Mouse (Mus musculus): ENCODE data around the gene Fam131b.
A peak's percentile ranks its signal among the peaks of the same experiment; 100 is the strongest.

Gene Fam131b

GRCm38 (mm10) chr6:42324482-42325267, at the start of gene Fam131b:
Gene Fam131b (minus strand): TSS chr6:42324643.
- DNase-seq (ENCODE audit: extremely low spot score, low spot score), result peak; percentile 74

- DNase-seq (ENCODE audit: extremely low spot score, low spot score), result no peak
These were observed 49.4 kb upstream of the Fam131b start for GRCm38 (mm10) chr6:42373669-42374430.

- DNase-seq (ENCODE audit: extremely low spot score, low spot score), result peak; percentile 69
These were observed 48.5 kb upstream of the Fam131b start, which contains the start of gene Epha1 for GRCm38 (mm10) chr6:42372816-42373547. Gene Epha1 (minus strand): TSS chr6:42373268.

GRCm38 (mm10) chr6:42372421-42372815, 48.0 kb upstream of the Fam131b start:
- DNase-seq (ENCODE audit: extremely low spot score, low spot score), result no peak

GRCm38 (mm10) chr6:42372001-42372400, 47.6 kb upstream of the Fam131b start:
- DNase-seq (ENCODE audit: extremely low spot score, low spot score), result no peak

- no peak for DNase-seq (ENCODE audit: extremely low spot score, low spot score)
These were observed 46.4 kb upstream of the Fam131b start for GRCm38 (mm10) chr6:42370630-42371363.

- DNase-seq (ENCODE audit: extremely low spot score, low spot score), result no peak
These were observed 45.4 kb upstream of the Fam131b start for GRCm38 (mm10) chr6:42369870-42370269.

GRCm38 (mm10) chr6:42365215-42365614, 40.8 kb upstream of the Fam131b start:
- DNase-seq (ENCODE audit: extremely low spot score, low spot score), result no peak

GRCm38 (mm10) chr6:42364607-42365006, 40.2 kb upstream of the Fam131b start:
- no peak for DNase-seq (ENCODE audit: extremely low spot score, low spot score)

GRCm38 (mm10) chr6:42364066-42364465, 39.6 kb upstream of the Fam131b start:
- DNase-seq (ENCODE audit: extremely low spot score, low spot score), result no peak

GRCm38 (mm10) chr6:42362974-42363373, 38.5 kb upstream of the Fam131b start:
- no peak for DNase-seq (ENCODE audit: extremely low spot score, low spot score)

- no peak for DNase-seq (ENCODE audit: extremely low spot score, low spot score)
These were observed 38.1 kb upstream of the Fam131b start for GRCm38 (mm10) chr6:42362497-42362896.

- no peak for DNase-seq (ENCODE audit: extremely low spot score, low spot score)
These were observed 37.6 kb upstream of the Fam131b start for GRCm38 (mm10) chr6:42362074-42362473.

GRCm38 (mm10) chr6:42361041-42361895, 36.8 kb upstream of the Fam131b start:
- DNase-seq (ENCODE audit: extremely low spot score, low spot score), result no peak

GRCm38 (mm10) chr6:42360231-42360840, 35.9 kb upstream of the Fam131b start:
- DNase-seq (ENCODE audit: extremely low spot score, low spot score), result no peak

- DNase-seq (ENCODE audit: extremely low spot score, low spot score), result no peak
These were observed 35.1 kb upstream of the Fam131b start for GRCm38 (mm10) chr6:42359364-42360147.

- no peak for DNase-seq (ENCODE audit: extremely low spot score, low spot score)
These were observed 34.5 kb upstream of the Fam131b start for GRCm38 (mm10) chr6:42358901-42359300.

- no peak for DNase-seq (ENCODE audit: extremely low spot score, low spot score)
These were observed 33.5 kb upstream of the Fam131b start for GRCm38 (mm10) chr6:42357901-42358300.

- DNase-seq (ENCODE audit: extremely low spot score, low spot score), result no peak
These were observed 32.5 kb upstream of the Fam131b start for GRCm38 (mm10) chr6:42356913-42357312.
